Mouse (Mus musculus) ovary, adult 2 months (tissue): Measurements from ENCODE around the gene Epb41l4b. TPM values are rescaled to one million over a fixed set of nuclear protein-coding genes. Genes with fewer than 3 reads are reported as not detected.

Experiments
- polyA plus RNA-seq: library from polyadenylated mRNA; depleted of rRNA; stranded (reverse); fragments of >200 nt; gene quantifications from 2 replicates; pipeline ENCODE4 v1.2.3, GENCODE M21; 2012; rRNA removed

Epb41l4b gene
- 9.9 TPM in 2 replicates for polyA plus RNA-seq

GRCm38 (mm10) chr4:57143026-57143937, at the start of gene Epb41l4b:
TSS of gene Epb41l4b (minus strand) at chr4:57143437.

GRCm38 (mm10) chr4:56990215-56990584, 153.0 kb downstream of the Epb41l4b start, which contains the start of gene Frrs1l:
TSS of gene Frrs1l (minus strand) at chr4:56990391.

GRCm38 (mm10) chr4:56946641-56947640, 196.3 kb downstream of the Epb41l4b start, which contains the start of gene Tmem245:
TSS of gene Tmem245 (minus strand) at chr4:56947437.

Other genes starting within 250 kb of the Epb41l4b start
- 13.6 and 18.5 TPM in 2 replicates for gene Tmem245, start 196.0 kb downstream of the Epb41l4b start, polyA plus RNA-seq
- 0.03 and 0.05 TPM in 2 replicates for gene Frrs1l, start 153.0 kb downstream of the Epb41l4b start, polyA plus RNA-seq
- 6.8 and 7.0 TPM in 2 replicates for gene Ptpn3, start 158.4 kb upstream of the Epb41l4b start, polyA plus RNA-seq